Comparison of ENCODE assay signal across 24 mouse cellular contexts in genomic region chr1:181376431-181376830, GRCm38 (mm10). TPM values are rescaled to one million over a fixed set of nuclear protein-coding genes. Genes with fewer than 3 reads are reported as not detected.
DNase-seq lines count a peak whose midpoint lies in the region; TF ChIP-seq lines count a peak whose summit lies in the region.
"Had no signal": no experiment of that assay in that cellular context is flagged by ENCODE, and none has a peak within 500 bp of the region (broad histone marks: within the 10 kb centered on the region; RNA-seq: fewer than 3 reads in every experiment).

No protein-coding gene starts in this region.

- intact Hi-C loops in left cerebral cortex, postnatal 25 days (cut with DNase I) = loop anchor here (5.0 kb wide), 1 partner anchor 171 kb away; no protein-coding TSS in a partner anchor
- intact Hi-C loops in left cerebral cortex, postnatal 36 days (cut with DNase I) = loop anchor here (5.0 kb wide), 1 partner anchor 171 kb away; no protein-coding TSS in a partner anchor

- peak; percentile 21 to 42 for DNase-seq in left cerebral cortex, postnatal 25 days (ENCODE audit: low spot score in 2 of 2)
- DNase-seq in left cerebral cortex, postnatal 36 days (ENCODE audit: low spot score in 2 of 2) = no peak
- DNase-seq in 416B (ENCODE audit: low read depth) (peak; percentile 72), MN1 (ENCODE audit: low spot score) (no peak)
- DNase-seq in brain, adult 2 months (ENCODE audit: low read depth, low spot score) = peak; percentile 78
- DNase-seq in cerebellum, adult 2 months = no peak
- DNase-seq: adrenal gland, postnatal 25 days; cerebellum, adult 8-10 months; heart, adult 18-20 months; heart, postnatal 36 days; kidney, postnatal 4 days; layer of hippocampus, adult 9-11 months; lung, postnatal 4 days; thymus, adult 2 months had no signal

- no peak for TF ChIP-seq CTCF in olfactory bulb, adult 2 months (IDR thresholded peaks at IDR 0.05; ENCODE audit: insufficient read depth, low read depth, low read length)
- TF ChIP-seq CTCF in cerebellum, adult 2 months (IDR thresholded peaks at IDR 0.05; ENCODE audit: borderline replicate concordance, insufficient read depth, low read depth, low read length) = no peak

- peak overlapping the region; percentile 35 for H3K4me3 ChIP-seq in olfactory bulb, adult 2 months (ENCODE audit: insufficient read depth, low read depth, low read length)
- no peak overlapping the region for H3K4me3 ChIP-seq in cerebellum, adult 2 months (replicated peaks; ENCODE audit: insufficient read depth, low read depth, low read length)
- H3K4me3 ChIP-seq: heart, embryonic 13.5 days; left cerebral cortex, adult 2 months; liver, embryonic 12.5 days; lung, embryonic 15.5 days; stomach, embryonic 15.5 days had no signal

- H3K4me1 ChIP-seq in olfactory bulb, adult 2 months (ENCODE audit: control insufficient read depth, insufficient read depth, low read length) = peaks cover 41% of the 10 kb centered on the region
- no peaks in the 10 kb centered on the region; the same call in 1 of the 2 replicates for H3K4me1 ChIP-seq in cerebellum, adult 2 months (ENCODE audit: control insufficient read depth, insufficient read depth, low read length)
- H3K4me1 ChIP-seq: lung, embryonic 15.5 days; stomach, embryonic 15.5 days had no signal

- no peak for TF ChIP-seq POLR2A in olfactory bulb, adult 2 months (IDR thresholded peaks at IDR 0.05; ENCODE audit: insufficient read depth, low read depth, low read length)
- TF ChIP-seq POLR2A in cerebellum, adult 2 months (IDR thresholded peaks at IDR 0.05; ENCODE audit: borderline replicate concordance, insufficient read depth, low read length) = no peak

- no peaks in the 10 kb centered on the region for H3K27me3 ChIP-seq in cerebellum, adult 2 months (ENCODE audit: control insufficient read depth, insufficient read depth, low read length)
- H3K27me3 ChIP-seq: lung, embryonic 15.5 days; stomach, embryonic 15.5 days had no signal

- peak overlapping the region; percentile 91 for H3K27ac ChIP-seq in olfactory bulb, adult 2 months (ENCODE audit: insufficient read depth, low read depth, low read length)
- no peak overlapping the region for H3K27ac ChIP-seq in cerebellum, adult 2 months (ENCODE audit: insufficient read depth, low read length)
- H3K27ac ChIP-seq: heart, embryonic 13.5 days; hindbrain, embryonic 14.5 days; left cerebral cortex, adult 2 months; liver, embryonic 12.5 days; lung, embryonic 15.5 days; stomach, embryonic 15.5 days had no signal

- 19% methylated on average over 8 of the region's 8 CpGs for WGBS in olfactory bulb, adult 2 months
- WGBS in cerebellum, adult 2 months = 54% methylated on average over 8 of the region's 8 CpGs

RNA-seq across cellular contexts. Expression of gene Cnih3, which starts 24.0 kb away (rescaled TPM):
- total RNA-seq in left cerebral cortex, postnatal 25 days (2021) = 10 to 100 TPM; 75.1 to 81.7 TPM
- total RNA-seq in left cerebral cortex, postnatal 36 days (2021) = 10 to 100 TPM; 78.5 to 81.5 TPM
- not detected in 2 replicates for polyA plus RNA-seq in olfactory bulb, adult 2 months (2012; ENCODE audit: insufficient read depth, insufficient read length, low replicate concordance, missing spikeins)
- 5.1 and 6.9 TPM in 2 replicates for polyA plus RNA-seq in cerebellum, adult 2 months (2012; rRNA removed)
- total RNA-seq: adrenal gland, postnatal 25 days; gastrocnemius, adult 8-10 months; heart, adult 18-20 months; heart, postnatal 36 days had no signal
- polyA plus RNA-seq: kidney, embryonic 14.5 days; limb, embryonic 11.5 days; thymus, adult 2 months had no signal

Comparison
In these comparisons a context has a peak if more than half of its experiments do, and no peak if none do; other contexts are left out.
1. DNase-seq: peak in left cerebral cortex, postnatal 25 days (2 of 2), 416B (single experiment) and brain, adult 2 months (single experiment); none in left cerebral cortex, postnatal 36 days (0 of 2), MN1 (single experiment) and cerebellum, adult 2 months (0 of 2).